Mouse (Mus musculus) natural killer cell, adult 2 months (primary cell): ENCODE results near the gene Olfr2.

Experiments
- DNase-seq, 2 experiments: peaks; one replicate each; pipeline ENCODE4 v3.0.0; 2022; ENCODE audit warnings: low spot score in 2 of 2

The Olfr2 gene

GRCm38 (mm10) chr7:107005972-107006371, at the start of gene Olfr2:
Gene Olfr2, minus strand, starts transcription at chr7:107006072.
- DNase-seq, result no peak

GRCm38 (mm10) chr7:107047578-107047977, 41.7 kb upstream of the Olfr2 start:
- no peak for DNase-seq

GRCm38 (mm10) chr7:107045833-107046232, 40.0 kb upstream of the Olfr2 start:
- DNase-seq, result peak; percentile 11 to 33

- no peak for DNase-seq
Observed at GRCm38 (mm10) chr7:107044407-107044806, 38.5 kb upstream of the Olfr2 start.

- DNase-seq, result no peak
Observed at GRCm38 (mm10) chr7:107043136-107043535, 37.3 kb upstream of the Olfr2 start.

- no peak for DNase-seq
Observed at GRCm38 (mm10) chr7:107039934-107040563, 34.2 kb upstream of the Olfr2 start.

- DNase-seq, result no peak
Observed at GRCm38 (mm10) chr7:107030874-107031273, 25.0 kb upstream of the Olfr2 start, which contains the start of gene Olfr713. Gene Olfr713, plus strand, starts transcription at chr7:107031174.

GRCm38 (mm10) chr7:107004169-107004568, 1.7 kb downstream of the Olfr2 start:
- no peak for DNase-seq

GRCm38 (mm10) chr7:107000798-107001197, 5.1 kb downstream of the Olfr2 start:
- DNase-seq, result no peak

- no peak for DNase-seq
Observed at GRCm38 (mm10) chr7:106985236-106985635, 20.6 kb downstream of the Olfr2 start.

GRCm38 (mm10) chr7:106975353-106975752, 30.5 kb downstream of the Olfr2 start, which contains the start of gene Olfr711:
Gene Olfr711, minus strand, starts transcription at chr7:106975453.
- no peak for DNase-seq

- DNase-seq, result peak in 1 of 2 experiments; percentile 4
Observed at GRCm38 (mm10) chr7:106967503-106967902, 38.4 kb downstream of the Olfr2 start.

GRCm38 (mm10) chr7:106963837-106964236, 42.0 kb downstream of the Olfr2 start, which contains the start of gene Olfr6:
Gene Olfr6, minus strand, starts transcription at chr7:106963937.
- no peak for DNase-seq

- DNase-seq, result no peak
Observed at GRCm38 (mm10) chr7:106948212-106948611, 57.7 kb downstream of the Olfr2 start, which contains the start of gene Olfr710. Gene Olfr710, minus strand, starts transcription at chr7:106948312.
